Mouse (Mus musculus): ENCODE data around the gene Pigp.

- no peak for TF ChIP-seq CTCF (conservative IDR thresholded peaks at IDR 0.05; ENCODE audit: insufficient read depth, insufficient read length, low read depth, low read length)
- no peak for TF ChIP-seq POLR2A (IDR thresholded peaks at IDR 0.05; ENCODE audit: low read depth, low read length)
These were observed 40.3 kb downstream of the Pigp start for GRCm38 (mm10) chr16:94331233-94331885.
